Mouse (Mus musculus) E14TG2a.4 (cell line): ENCODE results near the gene Nrxn1.

Experiments
- CTCF ChIP-seq: conservative IDR thresholded peaks from 2 replicates; pipeline ENCODE4 v1.5.1; 2014; ENCODE audit warnings: low read length
- NANOG ChIP-seq: IDR thresholded peaks from 2 replicates; pipeline ENCODE4 v1.6.1; 2014; ENCODE audit warnings: borderline replicate concordance, low read length, mixed read lengths

GRCm38 (mm10) chr17:90384856-90385255 lies 708.0 kb downstream of the Nrxn1 start:
- TF ChIP-seq CTCF = no peak
- TF ChIP-seq NANOG = no peak
